Mouse (Mus musculus): Measurements from ENCODE around the gene Clasp2. TPM values are rescaled to one million over a fixed set of nuclear protein-coding genes. Genes with fewer than 3 reads are reported as not detected.

Clasp2 gene
- polyA plus RNA-seq, 1 experiment from 2014 or later: 38.1 TPM

DNA sequence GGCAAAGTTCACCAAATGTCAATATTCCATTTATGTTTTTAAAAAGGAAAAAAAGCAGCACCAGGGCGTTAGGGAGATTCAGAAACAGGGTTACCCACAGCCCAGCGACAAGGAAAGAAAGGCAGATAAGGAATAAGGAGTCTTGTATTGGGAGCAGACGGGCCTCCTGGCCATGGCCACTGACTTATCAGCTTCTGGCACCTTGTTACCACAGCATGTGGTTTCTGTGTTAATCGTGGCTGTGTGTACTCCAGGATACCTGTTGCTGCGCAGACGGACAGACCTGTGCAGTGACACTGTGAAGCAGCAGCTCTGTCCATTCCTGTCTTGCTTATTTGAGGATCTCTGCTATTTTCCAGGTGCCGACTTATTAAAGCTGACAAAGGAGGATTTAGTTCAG, 227.7 kb downstream of the Clasp2 start:
- Histone ChIP-seq H3K4me1 (replicated peaks) (no peaks in the 10 kb centered on the region), H3K27ac (no peak overlapping the region), H3K36me3 (peaks cover 90% of the 10 kb centered on the region), H3K4me3 (replicated peaks) (no peak overlapping the region), H3K4me2 (no peak overlapping the region), H3K9me3 (no peaks in the 10 kb centered on the region), H3K27me3 (no peaks in the 10 kb centered on the region), H3K9ac (replicated peaks) (no peak overlapping the region)
- WGBS: 91% methylated on average over 7 of the region's 7 CpGs
- ATAC-seq (ENCODE audit: insufficient number of reproducible peaks, insufficient read depth, low FRiP score, low TSS enrichment, low read depth): no peak

Other genes with a start within 250 kb of the Clasp2 start
- 49.4 and 55.3 TPM in 2 replicates for gene Pdcd6ip, start 33.2 kb upstream of the Clasp2 start, polyA plus RNA-seq (2016; fragmentation: Nextera tagmentation; extraction: Ambion mirVana)
- 48.7 and 48.9 TPM in 2 replicates for gene Ubp1, start 189.5 kb downstream of the Clasp2 start, polyA plus RNA-seq (2016; fragmentation: Nextera tagmentation; extraction: Ambion mirVana)

All from limb, embryonic 12.5 days (tissue).